Mouse (Mus musculus) left cerebral cortex, postnatal 10 days (tissue): ENCODE measurements around the gene B130006D01Rik. TPM values are rescaled to one million over a fixed set of nuclear protein-coding genes. Genes with fewer than 3 reads are reported as not detected.

Experiments
- DNase-seq, 2 experiments: peaks; one replicate each; pipeline ENCODE4 v3.0.0; 2021 to 2022; ENCODE audit warnings: low spot score in 2 of 2, mixed read lengths in 1 of 2; ENCODE audit errors: extremely low spot score in 1 of 2
- intact Hi-C: fragments of 180-260 bp; cut with DNase I; formaldehyde crosslinking; loops from one replicate; pipeline ENCODE4 v1.15.1; 2025
- total RNA-seq, 2 experiments: library from RNA; stranded (reverse); gene quantifications; 2 replicates each; pipeline ENCODE4 v1.2.3; 2021

B130006D01Rik gene
- total RNA-seq, result 1 to 10 TPM; 1.1 to 1.3 TPM

- intact Hi-C loops, result no loop called here
- DNase-seq, result no peak
Measured at GRCm38 (mm10) chr11:95723287-95723686, at the start of gene B130006D01Rik. Gene B130006D01Rik (plus strand): TSS chr11:95723587.

DNA sequence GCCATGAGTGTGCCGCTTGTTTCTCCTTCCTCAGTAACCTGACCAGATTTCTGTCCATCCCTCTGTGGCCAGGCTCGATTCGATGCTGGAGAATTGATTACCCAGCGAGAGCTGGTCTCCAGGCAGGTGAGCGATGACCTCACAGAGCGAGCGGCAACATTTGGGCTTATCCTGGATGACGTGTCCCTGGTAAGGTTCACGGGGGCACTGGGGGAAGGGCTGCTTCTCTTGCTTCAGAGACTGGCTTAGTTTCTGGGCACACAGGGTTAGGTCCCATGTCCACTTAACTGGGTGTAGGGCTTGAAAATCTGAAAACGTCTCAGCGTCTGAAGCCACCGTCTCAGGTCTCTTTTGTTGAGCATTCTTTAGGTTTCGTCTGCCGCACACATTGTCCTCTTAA, 47.9 kb upstream of the B130006D01Rik start:
- intact Hi-C loops, result no loop called here
- no peak for DNase-seq

- DNase-seq, result peak; percentile 37 to 89
- intact Hi-C loops, result no loop called here
Measured at GRCm38 (mm10) chr11:95676307-95676706, 47.1 kb upstream of the B130006D01Rik start.

DNA sequence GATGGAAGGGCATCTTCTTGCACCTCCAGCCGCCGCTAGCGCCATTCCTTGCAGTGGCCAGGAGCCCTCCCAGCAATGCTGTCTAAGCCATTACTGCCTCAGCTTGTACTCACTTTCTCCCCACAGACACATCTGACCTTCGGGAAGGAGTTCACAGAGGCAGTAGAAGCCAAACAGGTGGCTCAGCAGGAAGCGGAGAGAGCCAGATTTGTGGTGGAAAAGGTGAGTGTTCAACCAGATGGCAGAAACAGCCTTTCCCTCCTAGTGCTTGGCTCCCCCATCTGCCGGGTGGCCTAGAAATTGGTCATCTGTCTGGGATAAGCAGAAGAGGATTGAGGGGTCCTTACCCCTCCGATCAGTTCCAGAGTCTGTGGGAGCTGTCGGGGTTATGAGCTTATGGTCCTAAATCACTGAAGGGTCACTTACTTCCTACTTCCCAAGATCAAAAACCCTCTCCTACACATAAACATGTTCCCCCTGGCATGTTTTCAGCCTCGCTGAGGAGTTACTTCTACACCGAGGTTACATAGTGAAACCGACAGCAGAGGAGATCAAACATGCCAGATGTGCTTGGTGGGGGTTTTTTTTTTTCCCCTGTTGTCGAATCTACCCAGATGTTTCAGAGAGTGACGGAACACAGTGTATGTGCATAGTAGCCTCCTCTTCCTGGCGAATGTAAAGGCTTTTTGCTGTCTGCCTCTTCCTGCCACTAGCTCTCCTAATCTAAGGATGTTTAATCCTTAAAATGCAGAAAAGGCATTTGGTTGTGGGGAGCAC, 45.3 kb upstream of the B130006D01Rik start:
- no peak for DNase-seq
- intact Hi-C loops, result no loop called here

- intact Hi-C loops, result loop anchor here (10.0 kb wide), 1 partner anchor 453 kb away; the partner anchor contains the start of gene Ttll6
- DNase-seq, result no peak
Measured at GRCm38 (mm10) chr11:95681995-95682601, 41.3 kb upstream of the B130006D01Rik start.

GRCm38 (mm10) chr11:95682946-95683345, 40.4 kb upstream of the B130006D01Rik start:
- intact Hi-C loops, result loop anchor here (10.0 kb wide), 1 partner anchor 452 kb away; the partner anchor contains the start of gene Ttll6
- DNase-seq, result no peak

DNA sequence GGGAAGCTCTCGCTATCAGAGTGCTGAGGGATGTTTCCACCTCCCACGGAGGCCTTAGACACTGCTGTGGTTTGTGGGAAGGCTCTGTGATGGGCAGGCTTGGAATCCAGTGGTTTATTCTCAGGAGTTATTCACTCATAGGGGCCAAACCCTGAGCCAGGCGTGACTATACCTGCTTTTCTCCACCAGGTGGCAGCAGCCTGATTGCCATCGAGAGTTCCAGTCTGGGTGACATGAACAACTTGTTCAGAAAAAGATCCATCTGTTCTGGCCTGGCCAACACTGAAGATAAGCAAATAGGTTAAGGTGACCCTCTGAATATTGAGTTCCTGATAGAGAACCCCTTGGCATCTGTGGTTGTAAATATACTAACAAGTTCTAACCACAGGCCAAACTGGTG, 37.4 kb upstream of the B130006D01Rik start:
- intact Hi-C loops, result loop anchor here (2.0 to 10.0 kb wide), 3 partner anchors 65 to 449 kb away; partner anchors contain the start of gene Ttll6
- peak; percentile 66 to 67 for DNase-seq

DNA sequence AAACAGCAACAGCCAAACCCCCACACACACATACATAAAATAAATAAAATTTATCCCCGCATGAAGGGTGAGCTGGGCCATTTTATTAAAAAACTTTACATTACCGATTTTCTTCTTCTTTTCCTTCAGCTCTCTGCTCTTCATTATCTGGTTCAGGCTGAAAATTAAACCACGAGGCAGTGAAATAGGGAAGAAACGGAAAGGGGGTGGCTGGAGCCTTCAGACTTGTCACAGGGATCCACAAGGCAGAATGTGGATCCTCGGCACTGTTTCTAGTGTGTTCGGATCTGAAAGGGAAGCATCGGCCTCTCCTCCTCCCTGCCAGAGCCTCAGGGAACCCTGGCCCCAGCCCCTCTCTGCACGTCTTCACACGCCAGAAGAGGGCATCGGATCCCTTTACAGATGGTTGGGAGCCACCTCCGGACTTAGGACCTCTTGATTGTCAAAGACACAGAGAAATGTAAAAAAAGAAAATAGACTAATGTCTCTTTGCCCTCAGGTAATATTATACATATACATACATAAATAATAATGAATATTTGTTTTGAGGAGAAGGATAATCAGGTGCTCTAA, 36.2 kb upstream of the B130006D01Rik start:
- DNase-seq, result no peak
- intact Hi-C loops, result loop anchor here (2.0 to 10.0 kb wide), 3 partner anchors 64 to 448 kb away; partner anchors contain the start of gene Ttll6

GRCm38 (mm10) chr11:95688515-95688914, 34.9 kb upstream of the B130006D01Rik start:
- intact Hi-C loops, result loop anchor here (5.0 to 10.0 kb wide), 2 partner anchors 139 to 446 kb away; partner anchors contain the start of gene Ttll6
- DNase-seq, result peak; percentile 20 to 37

GRCm38 (mm10) chr11:95688981-95689380, 34.4 kb upstream of the B130006D01Rik start:
- peak in 1 of 2 experiments; percentile 32 for DNase-seq
- intact Hi-C loops, result loop anchor here (5.0 to 10.0 kb wide), 2 partner anchors 138 to 446 kb away; partner anchors contain the start of gene Ttll6

DNA sequence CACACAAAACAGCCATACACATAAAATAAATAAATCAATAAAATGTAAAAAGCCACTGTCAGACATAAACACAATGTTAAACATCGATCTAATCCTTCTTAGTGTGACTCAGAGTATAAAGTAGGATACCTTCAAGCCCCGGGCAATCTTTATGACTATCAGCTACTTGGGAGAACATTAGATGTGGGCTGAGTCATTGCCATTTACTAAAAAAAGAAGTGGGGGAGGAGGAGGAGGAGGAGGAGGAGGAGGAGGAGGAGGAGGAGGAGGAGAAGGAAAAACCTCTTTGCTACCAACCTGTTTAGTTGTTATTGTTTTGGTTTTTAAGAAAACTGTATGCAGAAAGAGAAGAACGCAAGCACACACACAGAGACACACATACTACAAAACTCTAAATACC, 33.8 kb upstream of the B130006D01Rik start:
- intact Hi-C loops, result loop anchor here (5.0 to 10.0 kb wide), 2 partner anchors 138 to 445 kb away; partner anchors contain the start of gene Ttll6
- DNase-seq, result no peak

DNA sequence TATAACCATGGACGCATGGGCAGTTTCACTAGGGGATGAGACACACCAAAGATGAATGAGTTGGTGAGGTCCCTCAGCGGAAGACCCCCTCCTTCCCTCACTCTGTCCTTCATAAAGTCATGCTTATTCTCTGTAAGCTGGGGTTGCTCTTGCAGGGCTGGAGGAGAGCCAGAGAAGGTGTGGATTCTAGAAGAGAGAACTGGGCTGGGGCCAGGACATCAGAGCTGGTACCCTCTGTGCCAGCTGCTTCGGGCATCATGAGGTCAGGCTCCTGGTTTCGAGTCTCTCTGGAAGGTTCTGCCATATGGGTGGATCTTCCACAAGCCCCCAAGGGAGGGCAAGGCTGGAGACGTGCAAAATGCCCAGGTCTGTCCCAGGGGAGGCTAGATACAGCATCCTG, 24.8 kb upstream of the B130006D01Rik start:
- intact Hi-C loops, result no loop called here
- no peak for DNase-seq

DNA sequence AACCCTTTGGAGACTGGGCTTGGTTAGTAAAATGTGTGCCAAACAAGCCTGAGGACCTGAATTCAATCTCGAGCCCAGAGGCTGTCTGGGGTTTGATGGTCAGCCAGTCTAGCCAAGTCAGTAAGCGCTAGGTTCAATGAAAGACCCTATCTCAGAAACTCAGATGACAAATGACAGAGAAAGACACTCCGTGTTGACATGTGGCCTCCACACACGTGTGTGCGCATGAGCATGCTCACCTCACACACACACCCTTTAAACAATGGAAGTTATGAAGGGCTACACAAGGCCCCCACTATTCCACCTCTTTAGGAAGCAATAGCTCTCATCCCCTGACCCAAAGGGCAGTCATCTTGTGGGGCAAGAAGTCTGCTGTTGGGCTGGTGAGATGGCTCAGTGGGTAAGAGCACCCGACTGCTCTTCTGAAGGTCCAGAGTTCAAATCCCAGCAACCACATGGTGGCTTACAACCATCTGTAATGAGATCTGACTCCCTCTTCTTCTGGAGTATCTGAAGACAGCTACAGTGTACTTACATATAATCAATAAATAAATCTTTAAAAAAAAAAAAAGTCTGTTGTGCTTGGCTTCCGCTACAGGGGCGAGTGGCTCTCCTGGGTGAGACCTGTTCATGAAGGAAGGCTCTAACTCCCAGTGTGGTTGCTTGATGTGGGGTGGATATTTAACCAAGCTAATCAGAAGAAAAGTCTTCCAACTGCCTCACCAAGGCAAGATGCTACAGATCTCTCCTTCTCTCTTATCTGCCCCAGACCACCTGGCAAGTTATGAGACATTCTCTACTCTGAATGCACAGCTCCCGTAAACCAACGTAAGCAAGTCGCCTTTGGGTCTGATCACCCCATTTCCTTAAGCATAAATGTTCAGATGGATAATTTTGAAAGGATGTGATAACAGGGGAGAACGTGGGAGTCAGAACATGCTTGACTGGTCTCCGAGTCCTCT, 22.3 kb upstream of the B130006D01Rik start:
- no peak for DNase-seq
- intact Hi-C loops, result no loop called here

DNA sequence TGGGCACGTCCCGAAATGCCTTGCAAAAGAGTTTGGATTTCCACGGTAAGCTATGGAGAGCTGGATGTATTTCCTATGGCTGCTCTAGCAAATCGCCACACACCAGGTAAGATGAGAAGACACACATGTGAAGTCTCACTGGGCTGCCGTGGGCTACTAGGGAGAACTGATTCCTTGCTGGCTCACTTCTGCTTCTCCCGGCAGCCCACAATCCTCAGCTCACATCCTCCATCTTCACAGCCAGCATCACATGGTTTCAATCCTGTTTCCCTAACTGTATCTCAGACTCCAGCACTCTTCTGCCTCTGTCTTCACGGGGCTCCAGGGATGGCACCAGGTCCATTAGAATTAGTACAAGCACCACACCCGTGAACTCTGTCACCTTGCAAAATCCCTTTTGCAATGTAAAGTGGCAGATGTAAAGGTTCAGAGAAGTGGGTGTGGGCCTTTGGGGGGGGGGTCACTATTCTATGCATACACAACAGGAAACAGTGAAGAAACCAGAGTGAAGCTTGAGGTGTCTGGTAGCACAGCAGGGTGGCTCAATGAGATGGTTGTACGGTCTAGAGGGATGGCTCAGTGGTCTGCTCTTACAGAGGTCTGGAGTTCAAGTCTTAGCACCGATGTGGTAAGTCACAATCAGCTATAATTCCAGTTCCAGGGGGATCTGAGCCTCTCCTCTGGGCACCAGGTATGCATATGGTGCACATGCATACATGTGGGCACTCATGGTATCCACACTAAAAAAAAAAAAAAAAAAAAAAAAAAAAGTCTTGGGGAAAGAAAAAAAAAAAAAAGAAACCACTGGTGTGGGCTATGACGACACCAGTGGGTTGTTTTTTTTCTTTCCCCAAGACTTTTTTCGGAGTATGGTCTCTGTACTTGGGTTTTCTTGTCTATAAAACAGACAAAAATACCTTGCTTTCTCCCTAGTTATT, 19.1 kb upstream of the B130006D01Rik start:
- no peak for DNase-seq
- intact Hi-C loops, result no loop called here

- DNase-seq, result no peak
- intact Hi-C loops, result no loop called here
Measured at GRCm38 (mm10) chr11:95704970-95705330, 18.4 kb upstream of the B130006D01Rik start.

DNA sequence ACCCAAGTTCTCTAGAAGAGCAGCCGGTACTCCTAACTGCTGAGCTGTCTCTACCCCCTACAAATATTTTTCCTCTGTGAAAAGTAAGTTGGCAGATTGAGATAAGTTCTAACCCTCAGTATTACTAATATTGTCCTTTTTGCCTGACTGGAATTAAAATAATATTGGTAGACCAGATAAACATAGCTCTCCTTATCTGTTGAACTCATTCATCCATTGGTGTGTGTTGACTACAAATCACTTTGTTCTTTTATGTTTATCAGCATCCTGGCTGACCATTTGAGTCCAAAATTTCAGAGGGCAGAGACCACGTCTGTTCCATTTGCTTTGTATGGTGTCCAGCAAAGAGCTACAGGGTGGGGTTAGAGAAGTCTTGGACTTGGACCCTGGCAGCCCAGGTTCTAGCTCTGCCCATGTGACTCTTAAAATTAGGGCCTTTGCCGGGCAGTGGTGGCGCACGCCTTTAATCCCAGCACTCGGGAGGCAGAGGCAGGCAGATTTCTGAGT, 13.8 kb upstream of the B130006D01Rik start:
- intact Hi-C loops, result no loop called here

DNA sequence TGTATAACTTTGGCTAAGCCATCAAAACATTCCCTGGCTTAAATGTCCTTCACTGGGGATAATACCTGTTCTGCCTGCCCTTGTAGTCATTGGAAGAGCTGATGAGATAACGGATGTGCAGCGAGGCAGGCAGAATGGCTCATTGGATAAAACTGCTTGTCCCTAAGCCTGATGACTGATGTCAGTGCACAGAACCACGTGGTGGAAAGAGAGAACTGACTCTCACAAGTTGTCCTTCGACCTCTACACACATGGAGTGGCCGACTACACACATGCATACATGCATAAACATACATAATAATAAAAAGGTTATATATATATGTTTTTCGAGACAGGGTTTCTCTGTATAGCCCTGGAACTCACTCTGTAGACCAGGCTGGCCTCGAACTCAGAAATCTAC, 12.9 kb upstream of the B130006D01Rik start:
- intact Hi-C loops, result no loop called here
- no peak for DNase-seq

More for the DNA sequence above, 13.8 kb upstream of the B130006D01Rik start:
- no peak for DNase-seq
